Mouse (Mus musculus) left cerebral cortex, adult 8-10 months (tissue): ENCODE measurements around the gene Gipc3. TPM values are rescaled to one million over a fixed set of nuclear protein-coding genes. Genes with fewer than 3 reads are reported as not detected.
A peak's percentile ranks its signal among the peaks of the same experiment; 100 is the strongest.

ENCODE experiments used
- DNase-seq, 2 experiments: peaks; one replicate each; pipeline ENCODE4 v3.0.0; 2022; ENCODE audit warnings: low spot score in 2 of 2
- total RNA-seq, 4 experiments: library from RNA; stranded (reverse); gene quantifications; 2 replicates each; pipeline ENCODE4 v1.2.4; 2022

Gipc3 gene
- total RNA-seq, 4 experiments from 2014 or later, result 2.0 to 2.3 (median 2.2) TPM

DNA sequence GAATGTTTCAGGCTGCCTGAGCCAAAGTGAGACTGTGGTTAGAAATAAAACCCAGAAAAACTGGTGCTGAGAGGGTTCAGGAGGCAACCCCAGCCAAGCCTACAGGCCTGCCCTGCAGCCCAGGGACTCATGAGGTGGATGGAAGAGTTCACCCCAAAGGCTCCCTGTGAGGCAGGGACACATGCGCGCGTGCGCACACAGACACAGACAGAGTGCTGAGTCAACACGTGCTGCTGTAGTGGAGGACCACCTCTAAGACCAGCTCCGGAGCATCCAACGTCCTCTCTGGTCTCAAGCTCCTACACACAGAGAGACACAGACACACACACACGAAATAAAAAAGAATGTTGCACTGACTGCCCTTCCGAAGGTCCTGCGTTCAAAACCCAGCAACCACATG is 32.3 kb upstream of the Gipc3 start:
- no peak for DNase-seq

DNA sequence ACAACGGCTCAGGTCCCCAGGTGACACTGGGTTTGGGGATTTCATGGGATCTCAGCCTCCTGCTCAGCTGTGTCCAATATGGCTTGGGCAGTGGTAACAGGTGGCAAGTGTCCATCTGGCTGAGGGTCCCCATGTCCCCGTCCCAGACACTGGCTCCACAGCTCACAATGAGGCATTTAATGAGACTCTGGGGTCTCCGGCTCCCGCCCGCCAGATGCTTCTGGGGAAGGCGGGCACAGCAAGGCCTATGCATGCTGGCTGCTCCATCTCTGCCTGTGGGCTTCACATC is 24.1 kb upstream of the Gipc3 start:
- DNase-seq, result no peak

DNA sequence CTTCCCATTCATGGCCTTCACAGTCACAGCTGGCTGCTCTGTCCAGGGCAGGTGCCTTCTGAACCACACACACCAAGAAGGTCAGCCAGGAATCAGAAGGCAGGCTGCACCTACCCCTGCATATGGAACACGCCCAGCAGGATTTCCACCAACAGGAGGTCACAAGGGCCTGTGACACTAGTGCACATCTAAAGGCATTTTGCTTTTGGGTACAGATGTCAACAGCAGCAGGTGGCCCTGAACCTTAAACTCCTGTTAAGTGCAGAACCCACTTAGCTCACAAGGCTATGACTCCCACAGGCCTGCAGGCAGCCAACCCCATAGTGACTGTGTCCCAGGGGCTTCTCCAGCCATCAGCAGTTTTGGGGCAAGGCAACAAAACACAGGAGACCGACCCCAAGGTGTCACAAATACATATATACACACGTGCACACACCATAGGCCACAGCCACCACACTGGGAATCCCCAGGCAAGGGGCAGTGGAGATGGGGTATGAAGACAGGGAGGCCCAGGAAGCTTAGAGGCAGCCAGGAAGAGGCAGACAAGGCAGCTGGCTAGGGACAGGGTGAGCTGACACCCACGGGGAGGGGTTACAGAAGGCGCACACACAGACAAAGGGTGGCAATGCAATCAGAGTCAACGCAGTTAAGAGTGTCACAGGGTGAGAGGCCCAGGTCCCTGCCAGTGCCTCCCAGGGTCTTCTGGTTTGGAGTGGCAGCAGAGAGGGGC is 23.6 kb upstream of the Gipc3 start:
- no peak for DNase-seq

DNA sequence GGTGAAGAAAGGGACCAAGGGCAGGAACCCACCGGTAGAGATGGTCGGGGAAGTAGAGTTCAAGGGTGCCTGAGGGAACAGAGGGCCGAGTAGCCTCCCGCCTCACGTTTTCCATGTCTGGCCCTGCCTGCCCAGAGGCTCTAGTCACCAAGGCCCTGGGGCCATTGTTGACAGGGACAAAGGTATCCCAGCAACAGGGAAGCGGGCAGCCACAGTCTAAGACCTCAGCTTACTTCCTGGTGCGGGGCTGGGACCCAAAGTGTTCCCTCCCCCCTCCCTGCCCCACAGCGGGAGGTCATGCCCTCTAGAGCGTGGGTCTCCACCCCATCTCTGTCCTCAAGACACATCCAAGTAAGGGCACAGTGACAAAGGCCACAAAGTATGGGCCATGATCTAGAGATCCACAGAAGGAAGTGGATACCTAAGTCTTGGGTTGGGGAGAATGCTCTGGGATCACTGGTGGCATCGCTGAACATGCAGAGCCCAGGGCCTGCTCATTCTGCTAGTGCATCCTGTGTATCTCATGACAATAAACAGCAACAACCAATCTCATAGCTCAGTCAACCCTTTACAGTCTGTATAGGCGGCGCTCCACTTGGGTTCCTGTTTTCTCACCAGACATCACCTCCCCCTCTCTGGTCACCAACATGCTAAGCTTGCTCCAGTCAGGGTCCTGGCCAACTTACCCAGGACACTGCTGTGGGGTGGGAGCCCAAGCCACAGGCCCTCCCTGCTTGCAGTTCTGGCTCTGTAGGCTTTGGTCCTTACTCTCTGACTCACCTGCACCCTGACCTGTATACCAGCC is 22.8 kb upstream of the Gipc3 start, which contains the start of gene 4930404N11Rik:
Gene 4930404N11Rik, minus strand, starts transcription at position 145 of the 805 bp plus-strand sequence.
- DNase-seq, result no peak

DNA sequence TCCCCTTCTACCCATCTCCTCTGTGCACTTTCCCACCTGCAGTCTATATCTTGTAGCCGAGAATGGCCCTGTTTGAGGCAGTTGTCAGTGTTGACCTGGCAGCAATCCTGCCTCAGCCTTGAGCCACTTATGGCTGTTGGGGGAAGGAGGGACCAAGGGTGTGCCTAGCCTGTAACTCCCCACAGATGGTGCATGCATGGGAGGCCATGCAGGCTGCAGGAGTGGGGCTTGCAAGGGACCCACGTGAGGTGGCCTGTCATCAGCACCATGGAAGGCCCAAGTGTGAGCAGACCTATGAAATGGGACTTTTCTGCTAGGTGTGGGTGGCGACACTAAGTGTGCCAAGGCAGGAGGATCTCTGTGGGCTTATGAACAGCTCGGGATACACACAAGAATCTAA is 22.0 kb upstream of the Gipc3 start:
- peak in 1 of 2 experiments; percentile 67 for DNase-seq

DNA sequence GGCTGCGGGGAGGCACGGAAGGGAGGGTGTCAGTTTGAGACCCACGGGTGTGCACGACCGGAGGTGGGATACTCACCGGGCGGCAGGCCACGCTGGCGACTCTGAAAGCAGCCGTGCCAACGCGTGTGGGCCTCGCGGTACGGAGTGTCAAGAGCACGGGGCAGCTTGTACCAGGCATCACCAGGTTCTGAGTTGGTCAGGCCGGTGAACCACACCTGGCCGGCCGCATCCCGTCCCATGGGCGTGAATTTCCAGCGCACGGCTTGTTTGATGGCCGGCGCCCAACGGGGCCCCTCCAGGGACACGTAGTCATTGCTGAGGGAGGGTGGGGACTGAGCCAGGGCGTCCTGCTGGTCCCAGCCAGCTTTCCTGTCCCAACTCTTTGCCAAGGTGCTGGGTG is 21.6 kb upstream of the Gipc3 start:
- no peak for DNase-seq

DNA sequence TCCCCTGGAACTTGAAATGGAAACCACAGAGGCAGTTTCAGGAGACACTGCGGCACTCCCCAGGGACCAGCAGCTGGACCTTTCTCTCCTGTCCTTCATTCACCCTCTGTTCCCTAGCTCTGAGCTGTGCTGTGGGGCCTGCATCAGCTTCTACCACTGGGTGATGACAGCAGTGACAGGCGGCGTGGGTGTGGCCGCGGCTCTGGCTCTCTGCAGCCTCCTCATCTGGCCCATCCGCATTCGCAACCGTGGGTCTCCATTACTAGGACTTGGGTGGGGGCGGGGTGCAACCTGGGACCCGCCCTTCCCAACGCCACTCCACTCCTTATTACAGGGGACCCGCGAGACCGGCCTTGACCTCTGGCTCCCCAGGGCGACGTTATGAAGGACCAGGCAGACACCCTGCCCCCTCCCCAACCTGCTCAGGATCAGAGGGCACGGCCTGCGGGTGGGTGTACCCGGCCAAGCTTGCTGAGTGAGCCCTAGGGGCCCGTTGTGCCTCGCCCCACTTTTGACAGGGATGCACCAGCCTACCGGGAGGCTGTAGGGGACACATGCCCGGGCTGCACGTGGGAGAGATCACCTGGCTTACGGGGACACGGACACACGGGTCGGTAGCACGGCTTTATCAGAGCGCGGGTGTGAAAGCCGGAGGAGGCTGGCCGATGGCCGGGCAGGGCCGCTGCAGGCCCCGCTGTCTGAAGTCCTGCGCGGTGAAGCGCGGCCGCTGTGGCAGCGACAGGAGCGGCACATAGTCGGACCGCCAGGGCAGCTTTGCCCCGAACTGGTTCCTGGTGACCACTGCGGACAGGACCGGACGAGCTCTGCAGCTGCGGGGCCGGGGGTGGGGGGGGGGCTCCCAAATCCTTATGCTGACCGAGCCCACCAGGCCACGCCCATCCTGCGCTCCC is 20.6 kb upstream of the Gipc3 start:
- DNase-seq, result no peak

DNA sequence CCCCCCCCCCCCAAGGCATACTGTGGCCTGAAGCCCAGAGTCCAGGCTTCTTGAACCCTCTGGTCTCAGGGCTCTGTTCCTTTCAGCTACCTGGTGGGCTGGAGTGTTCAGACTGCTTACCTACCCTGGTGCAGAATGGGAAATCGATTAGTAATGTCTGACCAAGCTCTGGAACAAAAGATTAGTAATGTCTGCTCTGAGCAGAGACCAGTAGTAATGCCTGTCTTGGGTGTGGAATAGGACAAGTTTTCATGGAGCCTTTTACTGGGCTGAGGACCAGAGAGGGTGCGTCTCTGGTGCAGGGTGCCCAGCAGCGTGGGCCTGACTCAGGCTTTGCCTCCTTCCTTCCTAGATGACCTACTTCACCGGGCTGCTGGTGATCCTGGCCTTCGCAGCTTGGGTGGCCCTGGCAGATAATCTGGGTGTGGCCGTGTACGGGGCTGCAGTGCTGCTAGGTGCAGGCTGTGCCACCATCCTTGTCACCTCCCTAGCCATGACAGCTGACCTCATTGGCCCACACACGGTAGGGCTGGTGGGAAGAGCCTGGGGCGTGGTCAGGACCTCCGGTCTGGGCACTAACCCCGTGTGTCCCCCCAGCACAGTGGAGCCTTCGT is 19.4 kb upstream of the Gipc3 start:
- no peak for DNase-seq

DNA sequence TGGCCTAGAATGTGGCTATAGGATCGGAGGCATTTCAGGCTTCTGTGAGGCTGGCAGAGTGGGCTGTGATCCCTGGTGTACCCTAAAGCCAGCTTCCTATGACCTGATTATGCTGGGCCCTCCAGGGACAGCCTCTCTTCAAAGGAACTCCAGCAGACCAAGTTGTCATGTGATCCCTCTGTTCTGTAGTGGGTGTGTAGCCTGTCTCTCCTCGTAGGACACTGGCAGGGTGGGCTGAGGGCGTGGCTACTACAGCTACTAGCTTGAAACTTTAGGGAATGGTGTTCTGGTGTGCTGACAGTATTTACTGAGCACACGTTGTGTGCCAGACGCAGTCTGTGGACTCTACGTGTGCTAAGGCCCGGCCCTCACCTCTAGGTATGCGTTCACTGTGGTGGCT is 17.7 kb upstream of the Gipc3 start:
- DNase-seq, result no peak

DNA sequence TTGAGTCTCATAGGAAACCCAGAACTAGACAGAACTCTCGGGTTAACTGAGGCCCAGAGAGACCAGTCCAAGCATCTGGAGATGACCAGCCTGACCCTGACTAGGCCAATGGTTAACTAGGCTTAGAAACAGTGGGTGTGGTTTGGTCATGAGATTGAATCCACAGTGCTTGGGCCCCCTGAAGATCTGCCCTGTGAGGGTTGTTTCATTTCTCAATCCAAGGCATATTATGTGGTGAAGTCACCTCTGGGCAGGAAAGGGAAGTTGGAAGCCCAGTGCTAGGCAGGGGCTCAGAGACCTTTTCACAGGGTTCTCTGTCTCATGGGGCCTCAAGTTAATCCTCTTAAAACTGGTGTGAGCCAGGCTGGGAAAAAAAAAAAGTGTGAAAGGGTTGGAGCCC is 15.8 kb upstream of the Gipc3 start:
- DNase-seq, result no peak

DNA sequence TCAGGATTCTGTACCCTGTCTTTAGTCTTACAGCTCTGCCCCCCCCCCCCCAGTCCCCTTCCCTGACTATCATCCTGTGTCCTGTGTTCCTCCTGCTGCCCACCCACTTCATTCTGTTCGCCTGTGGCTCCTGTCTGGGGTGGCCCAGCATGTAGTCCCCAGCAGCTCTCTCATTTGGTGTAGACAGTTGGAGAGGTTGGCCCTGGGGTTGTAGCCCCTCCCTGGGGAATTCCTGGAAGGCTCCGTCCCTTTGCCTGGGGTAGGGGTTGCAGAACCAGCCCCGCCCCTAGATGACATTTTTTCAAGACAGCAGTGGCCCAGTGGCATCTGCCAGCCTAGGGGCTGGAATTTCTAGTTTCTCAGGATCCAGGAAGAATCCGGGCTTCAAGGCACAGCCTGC is 15.1 kb upstream of the Gipc3 start:
- no peak for DNase-seq

DNA sequence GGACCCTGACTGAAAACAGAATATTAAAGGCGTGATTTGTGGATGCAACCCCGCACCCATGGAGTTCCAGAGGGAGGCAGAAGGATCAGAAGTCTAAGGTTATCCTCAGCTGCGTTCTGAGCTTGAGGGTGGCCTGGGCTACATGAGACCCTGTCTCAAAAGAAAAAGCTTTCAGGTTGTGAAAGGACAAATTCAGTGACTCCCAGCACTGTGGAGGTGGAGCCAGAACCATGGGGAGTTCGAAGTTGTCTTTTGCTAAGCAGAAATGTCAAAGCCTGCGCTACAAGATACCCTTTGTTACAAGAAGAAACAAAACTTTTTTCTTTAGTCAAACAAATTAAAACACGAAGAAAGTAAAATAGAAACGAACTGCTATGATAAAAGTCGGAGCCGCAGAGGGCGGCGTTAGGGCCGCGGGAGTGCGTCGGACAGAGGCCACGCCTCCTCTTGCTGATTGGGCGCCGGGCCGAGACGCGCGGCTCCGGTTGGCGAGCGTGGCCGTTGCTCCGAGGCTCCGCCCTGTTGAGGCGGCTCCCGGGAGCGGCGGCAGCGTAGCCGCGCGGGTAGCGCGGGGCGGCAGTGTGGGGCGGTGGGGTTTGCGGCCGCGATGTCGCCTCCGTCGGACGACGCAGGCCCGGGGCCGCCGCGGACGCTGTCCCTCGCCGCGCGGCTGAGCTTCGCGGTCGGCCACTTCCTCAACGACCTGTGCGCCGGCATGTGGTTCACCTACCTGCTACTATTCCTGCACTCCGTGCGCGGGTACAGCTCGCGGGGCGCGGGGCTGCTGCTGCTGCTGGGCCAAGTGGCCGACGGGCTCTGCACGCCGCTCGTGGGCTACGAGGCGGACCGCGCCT is 14.2 kb upstream of the Gipc3 start, which contains the start of gene Mfsd12:
Gene Mfsd12, plus strand, starts transcription at position 501 of the 854 bp plus-strand sequence.
- DNase-seq, result peak; percentile 75 to 81

DNA sequence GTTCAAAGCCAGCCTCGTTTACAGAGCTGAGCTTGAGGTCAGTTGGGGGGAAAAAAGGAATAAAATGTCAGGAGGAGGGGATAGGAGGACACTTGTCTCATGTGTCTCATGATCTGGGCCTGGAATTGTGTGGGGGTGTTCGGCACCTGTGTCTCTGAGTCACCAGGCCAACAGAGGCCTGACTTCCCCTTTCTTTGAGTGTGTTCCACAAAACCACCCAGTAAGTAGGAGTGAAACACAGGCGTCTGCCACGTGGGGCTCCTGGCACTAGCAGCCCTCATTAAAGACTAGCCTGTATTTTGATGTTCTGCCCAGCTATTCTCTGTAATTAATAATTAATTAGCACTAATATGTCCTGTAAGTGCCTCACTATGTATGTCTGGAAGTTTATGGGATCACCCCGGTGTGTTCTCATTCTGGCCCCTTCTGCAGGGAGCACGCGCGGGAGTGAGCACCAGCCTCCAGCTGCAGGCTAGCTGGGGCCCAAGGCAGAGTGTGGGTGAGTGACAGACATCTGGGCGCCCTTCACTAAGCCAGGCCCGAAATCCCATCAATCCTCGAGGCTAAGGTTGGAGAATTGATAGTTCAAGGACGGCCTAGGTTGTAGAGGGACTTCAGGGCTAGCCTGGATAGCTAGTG is 13.4 kb upstream of the Gipc3 start:
- no peak for DNase-seq

DNA sequence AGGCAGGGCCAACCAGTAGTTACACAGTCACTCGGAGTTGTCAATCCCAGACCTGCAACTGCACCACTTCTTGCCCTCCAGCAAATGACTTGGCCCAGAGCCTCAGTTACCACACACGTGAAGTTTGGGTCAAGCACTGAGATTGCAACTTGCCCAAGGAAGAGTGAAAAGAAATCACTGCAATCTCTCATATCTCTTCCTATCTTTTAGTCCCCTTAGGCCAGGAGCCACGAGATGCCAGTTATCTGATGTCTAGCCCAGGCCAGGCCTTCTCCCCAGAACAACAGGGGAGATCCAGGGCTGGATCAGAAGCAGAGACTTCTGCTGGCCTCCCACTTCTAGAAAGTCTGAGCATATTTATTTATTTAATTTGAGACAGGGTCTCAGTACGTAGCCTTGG is 12.5 kb upstream of the Gipc3 start:
- DNase-seq, result no peak

DNA sequence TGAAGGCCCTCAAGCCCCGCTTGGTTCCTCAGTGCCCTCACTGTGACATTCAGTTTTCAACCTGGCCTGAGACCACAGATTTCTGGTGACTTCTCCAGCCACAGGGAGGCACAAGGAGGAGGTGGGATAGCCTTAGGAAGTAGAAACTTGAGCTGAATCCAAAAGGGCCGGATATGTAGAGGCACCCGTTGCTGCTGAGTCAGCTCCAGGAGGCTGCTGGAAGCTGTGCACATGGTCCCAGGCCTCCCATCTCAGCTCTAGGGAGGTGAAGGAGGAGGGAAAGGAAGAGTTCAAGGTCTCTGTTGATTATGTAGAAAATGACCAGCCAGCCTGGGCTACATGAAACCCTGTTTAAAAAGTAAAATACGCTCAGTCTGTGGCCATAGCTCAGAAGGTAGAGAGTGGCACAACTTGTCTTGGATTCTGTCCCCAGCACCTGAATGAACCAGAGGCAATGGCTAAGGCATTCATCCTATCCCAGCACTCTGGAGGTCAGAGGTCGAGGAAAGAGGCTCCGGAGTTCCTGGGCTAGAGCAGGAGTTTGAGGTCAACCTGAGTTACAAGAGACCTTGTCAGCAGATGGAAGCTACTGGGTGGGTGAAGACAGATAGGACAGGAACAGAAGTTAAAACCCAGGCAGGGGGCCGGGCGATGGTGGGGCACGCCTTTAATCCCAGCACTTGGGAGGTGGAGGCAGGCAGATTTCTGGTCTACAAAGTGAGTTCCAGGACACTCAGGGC is 11.8 kb upstream of the Gipc3 start:
- no peak for DNase-seq

DNA sequence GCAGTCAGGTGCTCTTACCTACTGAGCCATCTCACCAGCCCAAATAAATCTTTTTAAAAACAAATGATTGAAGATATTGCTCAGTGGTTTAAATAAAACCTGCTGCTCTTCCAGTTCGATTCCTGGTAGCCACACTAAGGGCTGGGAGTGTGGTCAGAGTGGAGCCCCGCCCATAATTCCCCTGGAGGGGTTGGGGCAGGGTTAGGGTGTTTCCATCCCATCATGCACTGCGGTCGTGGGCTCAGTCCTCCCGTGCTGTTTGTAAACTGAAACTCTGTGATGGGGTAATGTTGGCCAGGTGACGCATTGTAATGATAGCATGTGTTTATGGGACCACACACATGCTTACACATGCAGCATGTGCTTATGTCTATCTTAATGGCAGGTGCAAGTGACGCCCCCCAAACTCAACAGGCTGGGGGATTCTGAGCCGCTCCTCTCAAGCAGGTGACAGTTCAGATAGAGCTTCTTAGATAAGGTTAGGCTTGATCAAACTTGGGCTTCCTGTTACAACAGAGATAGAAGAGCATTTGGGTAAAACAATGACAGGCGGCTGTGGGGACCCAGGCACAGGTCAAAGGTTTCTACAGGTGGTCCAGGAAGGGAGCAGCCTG is 8.7 kb upstream of the Gipc3 start:
- DNase-seq, result no peak

DNA sequence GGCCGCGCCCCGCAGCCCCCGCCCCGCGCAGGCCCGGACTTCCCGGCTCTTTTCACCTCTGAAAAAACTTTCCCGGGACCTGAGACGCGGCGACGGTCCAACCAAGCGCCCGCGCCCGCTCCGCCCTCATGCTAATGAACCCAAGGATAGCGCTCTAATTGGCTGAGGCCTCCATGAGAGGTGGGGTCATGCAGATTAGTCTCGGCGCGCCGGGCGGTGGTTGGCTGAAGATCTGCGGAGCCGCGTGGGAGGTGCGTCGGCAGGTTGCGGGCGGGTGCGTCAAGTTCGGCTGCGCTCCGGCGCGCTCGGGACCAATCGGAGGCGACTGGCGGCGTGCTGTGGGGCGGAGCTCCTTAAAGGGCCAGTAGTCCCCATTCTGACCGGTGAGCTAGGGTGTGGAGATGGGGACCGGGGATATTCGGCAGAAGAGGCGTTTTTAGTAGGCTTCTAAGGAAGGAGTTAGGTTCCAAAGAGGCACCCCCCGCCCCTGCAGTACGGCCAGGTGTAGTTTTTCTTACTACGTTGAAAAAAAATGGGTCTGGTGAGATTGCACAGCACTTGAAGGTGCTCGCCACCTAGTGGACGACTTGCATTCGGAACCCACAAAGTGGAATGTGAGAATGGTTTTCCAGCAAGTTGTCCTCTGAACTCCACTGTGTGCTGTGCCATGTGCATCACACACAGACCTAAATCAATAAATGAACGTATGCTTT is 7.4 kb upstream of the Gipc3 start, which contains the start of gene Hmg20b:
Gene Hmg20b, minus strand, starts transcription at position 130 of the 713 bp plus-strand sequence.
- peak; percentile 98 to 99 for DNase-seq

DNA sequence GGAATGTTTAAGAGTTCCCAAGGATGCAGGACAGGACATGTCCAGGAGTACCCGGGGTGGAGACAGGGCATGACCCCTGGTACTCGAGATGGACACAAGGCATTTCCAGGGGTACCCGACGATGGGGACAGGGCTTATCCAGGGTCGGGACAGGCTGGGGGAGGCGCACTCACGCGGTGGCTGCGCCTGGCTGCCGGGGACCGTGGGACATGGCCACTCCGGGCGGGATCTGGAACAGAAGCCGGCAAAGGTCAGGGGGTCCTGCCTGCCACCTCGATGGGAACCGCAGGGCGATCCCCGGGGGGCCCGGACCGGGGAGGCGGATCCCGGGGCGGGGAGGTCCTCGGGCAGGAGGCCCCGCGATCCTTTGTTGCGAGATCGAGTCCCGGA is 6.9 kb upstream of the Gipc3 start:
- DNase-seq, result no peak
